Mouse (Mus musculus) gastrocnemius, adult 8-10 months (tissue): ENCODE data around the gene Pole4. TPM values are rescaled to one million over a fixed set of nuclear protein-coding genes. Genes with fewer than 3 reads are reported as not detected.

Source experiments
- DNase-seq, 2 experiments: peaks; one replicate each; pipeline ENCODE4 v3.0.0; 2022; ENCODE audit warnings: low spot score in 2 of 2
- total RNA-seq, 4 experiments: library from RNA; stranded (reverse); gene quantifications; 2 replicates each; pipeline ENCODE4 v1.2.4; 2022

Pole4 gene
- 10 to 100 TPM; 19.6 to 27.0 (median 20.2) TPM for total RNA-seq

DNA sequence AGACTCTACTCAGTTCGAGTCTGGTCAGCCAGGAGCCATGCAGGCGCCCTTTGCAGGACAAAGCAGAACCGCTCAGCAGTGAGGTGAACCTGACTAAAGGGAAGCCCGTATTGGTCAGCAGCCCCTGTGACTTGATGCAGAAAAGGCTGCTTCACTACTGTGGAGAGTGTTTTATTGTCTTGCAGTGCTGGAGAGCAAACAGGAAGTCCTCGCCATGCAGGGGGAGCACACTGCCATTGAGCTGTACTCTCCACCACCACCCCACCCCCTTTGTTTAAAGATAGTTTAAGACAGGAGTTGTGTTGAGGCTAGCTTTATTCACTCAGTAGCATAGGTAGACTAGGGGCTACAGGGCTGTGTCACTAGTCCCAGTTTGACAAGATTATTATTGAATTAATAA, at the start of gene Pole4:
Pole4 (minus strand) TSS at position 145 of the 400 bp plus-strand sequence.
- no peak for DNase-seq

DNA sequence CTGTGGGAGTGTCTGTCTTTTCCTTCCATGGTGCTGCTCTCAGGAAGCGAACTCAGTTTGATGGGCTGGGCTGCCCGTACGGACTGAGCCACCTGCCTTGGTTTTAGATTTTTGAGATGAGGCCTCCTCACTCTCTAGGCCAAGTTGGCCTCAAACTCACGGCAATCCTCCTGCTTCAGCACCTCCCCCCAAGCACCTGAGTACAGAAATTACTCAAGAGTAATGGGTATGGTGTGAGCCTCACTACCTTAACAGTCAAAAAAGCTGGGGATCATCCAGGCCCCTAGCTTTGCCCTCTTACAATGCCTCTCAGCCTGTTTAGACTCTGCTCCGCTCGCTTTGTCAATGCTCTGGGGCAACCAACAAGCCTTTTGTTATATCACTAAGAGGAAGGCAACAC, 49.6 kb upstream of the Pole4 start:
- no peak for DNase-seq

DNA sequence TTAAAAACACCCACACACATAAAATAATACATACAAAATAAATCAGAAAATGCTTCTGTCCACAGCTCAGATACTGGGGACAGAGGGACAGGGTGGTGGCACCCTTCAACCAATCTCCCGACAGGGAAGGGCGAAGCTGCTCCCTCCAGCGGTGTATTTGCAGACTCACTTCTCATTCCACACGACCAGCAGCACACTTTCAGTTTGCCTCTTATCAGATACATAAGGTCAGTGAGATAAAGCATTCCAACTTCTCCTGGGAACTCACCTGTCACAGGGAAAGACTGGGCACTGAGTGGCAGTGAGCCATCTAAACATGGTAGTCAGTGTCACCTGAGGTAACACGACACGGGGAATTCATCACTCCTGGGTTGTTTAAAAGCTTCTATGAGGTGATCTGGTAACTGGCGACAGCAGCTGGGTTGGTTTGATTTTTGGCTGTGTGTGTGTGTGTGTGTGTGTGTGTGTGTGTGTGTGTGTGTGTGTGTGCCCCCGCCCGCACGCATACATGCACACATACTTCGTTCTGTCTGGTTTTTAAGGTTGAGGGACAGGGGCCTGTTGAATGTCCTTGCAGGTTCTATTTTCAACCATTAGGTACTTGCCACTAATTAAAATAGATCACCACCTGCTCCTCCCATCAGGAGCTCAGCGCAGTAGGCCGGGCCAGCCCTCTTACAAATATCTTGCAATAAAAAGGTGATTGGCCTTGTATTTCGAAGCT, 48.6 kb upstream of the Pole4 start:
- no peak for DNase-seq

DNA sequence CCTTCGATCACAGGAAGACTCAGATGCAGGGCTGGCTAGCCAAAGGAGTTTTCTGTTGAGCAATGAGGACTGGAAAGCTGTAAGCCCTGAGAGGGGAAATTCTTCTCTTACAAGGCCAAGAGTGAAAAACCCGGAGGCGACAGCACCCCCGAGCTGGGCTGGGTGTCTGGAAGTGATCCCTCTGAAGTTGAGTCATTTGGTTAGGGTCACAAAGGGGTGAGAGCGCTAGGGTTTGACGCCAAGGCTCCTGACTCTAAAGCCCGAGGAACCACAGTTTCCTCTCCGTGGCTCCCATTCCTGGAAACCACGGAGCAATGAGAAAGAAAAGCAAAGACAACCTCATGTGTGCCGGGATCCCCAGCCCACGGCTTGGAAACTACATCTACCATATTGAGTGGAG, 47.9 kb upstream of the Pole4 start:
- DNase-seq = peak in 1 of 2 experiments; percentile 47

DNA sequence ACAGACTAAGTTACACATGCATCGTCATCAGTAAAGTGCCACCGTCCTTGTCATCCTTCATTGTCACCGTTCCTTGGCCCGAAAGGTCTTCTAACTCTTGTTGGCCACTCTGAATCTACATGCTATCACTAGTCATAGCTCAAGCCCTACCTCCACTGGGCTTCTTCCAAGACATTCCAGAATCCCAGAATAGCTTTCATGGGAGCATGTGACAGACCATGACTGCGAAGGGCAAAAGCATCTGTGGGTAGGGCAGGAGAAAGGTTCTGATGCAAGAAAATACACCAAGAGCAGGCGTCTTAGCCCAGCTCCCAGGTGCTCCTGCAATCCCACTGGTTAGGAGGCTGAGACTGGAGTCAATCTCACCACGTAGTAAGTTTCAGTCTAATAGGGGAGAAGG, 46.6 kb upstream of the Pole4 start:
- DNase-seq = peak; percentile 56 to 58

DNA sequence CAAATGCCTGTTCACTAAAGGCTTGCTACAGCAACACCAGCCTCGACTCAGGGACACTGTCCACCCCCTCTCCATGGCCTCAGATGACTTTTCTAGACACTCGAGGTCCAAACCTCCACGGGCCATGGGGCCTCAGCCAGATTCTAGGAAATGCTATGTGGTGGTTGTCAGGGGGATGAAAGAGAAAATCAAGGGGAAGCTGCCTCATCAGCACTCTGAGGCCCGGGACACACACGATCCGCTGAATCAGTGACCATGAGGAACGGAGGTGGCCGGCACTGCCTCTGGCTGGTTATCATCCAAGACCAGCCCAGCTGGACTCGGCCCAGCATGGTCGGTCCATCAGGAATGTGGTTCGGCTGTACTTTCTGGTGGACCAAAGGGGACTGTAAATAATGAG, 45.9 kb upstream of the Pole4 start:
- peak; percentile 65 to 70 for DNase-seq

DNA sequence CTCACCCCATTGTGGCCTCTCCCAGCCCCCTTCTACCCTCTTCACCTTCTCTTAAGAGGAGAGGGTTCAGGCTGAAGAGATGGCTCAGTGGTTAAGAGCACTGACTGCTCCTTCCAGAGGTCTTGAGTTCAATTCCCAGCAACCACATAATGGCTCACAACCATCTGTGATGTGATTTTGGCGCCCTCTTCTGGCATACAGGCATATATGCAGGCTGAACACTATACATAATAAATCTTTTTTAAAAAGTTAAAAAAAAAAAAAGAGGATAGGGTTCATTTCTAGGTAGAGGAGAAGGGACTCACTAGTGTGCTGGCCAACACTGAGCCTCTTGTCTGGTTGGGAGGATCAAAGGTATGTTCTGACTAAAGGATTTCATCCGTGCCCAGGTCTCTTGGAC, 44.9 kb upstream of the Pole4 start:
- no peak for DNase-seq

DNA sequence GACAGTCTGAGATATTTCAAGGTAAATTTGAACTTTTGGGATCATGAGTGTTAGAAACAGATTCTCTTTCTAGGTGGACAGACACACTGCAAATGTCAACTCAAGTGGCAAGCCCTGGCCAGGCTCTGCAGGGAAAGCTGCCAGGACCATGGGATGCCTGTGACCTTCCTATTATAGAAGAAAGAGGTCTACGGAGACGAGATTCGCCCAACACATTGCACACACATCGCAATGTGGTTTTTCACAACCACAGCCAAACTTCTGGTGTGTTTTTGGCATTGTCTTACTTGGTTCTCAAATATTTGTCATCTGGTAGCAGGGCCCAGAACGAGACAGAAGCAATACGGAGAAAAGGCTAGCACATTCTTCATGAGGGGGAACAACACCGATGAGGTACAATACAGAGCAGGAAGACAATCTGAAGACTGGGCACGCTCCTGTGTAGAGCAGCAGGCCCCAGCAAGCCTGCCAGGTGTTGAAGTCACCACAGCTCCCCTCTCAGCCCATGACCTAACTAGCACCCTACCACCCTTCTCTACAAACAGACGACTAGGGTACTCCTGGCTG, 43.0 kb upstream of the Pole4 start:
- peak in 1 of 2 experiments; percentile 69 for DNase-seq

DNA sequence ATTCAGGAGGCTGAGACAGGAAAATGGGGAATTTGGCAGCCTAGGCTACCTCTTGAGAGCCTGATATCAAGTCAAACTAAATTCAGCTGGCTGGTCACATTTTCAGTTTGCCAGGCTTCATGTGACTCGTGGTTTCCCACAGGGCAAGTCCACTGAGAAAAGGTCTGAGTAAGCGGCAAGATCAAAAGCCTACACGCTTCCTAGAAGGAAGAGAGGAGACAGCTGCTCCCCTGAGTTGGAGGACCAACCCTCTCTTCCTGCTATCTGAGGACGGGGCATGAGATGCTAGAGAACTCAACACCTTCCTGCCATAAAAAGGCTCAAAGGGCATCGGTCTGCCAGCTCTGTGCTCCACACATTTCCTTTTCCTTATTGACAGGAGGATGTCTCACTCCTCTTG, 41.9 kb upstream of the Pole4 start:
- no peak for DNase-seq

DNA sequence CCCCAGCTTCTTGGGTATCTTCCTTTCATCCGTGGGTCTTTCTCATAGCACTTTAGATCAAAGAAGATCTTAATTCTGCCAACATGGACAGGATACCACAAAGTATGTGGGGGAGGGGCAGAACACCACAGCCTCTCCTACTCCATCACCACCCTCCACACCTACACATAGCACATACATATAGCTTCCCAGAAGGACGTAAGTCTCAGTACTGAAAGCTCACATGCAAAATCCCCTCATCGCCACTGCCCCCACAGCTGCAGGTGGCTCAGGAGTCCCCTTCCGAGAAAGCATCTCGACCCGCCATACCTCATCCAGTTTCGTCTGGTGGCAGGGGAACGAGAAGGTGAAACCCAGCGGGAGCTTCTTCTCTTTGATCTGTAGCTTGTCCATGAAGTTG, 39.4 kb upstream of the Pole4 start:
- no peak for DNase-seq

DNA sequence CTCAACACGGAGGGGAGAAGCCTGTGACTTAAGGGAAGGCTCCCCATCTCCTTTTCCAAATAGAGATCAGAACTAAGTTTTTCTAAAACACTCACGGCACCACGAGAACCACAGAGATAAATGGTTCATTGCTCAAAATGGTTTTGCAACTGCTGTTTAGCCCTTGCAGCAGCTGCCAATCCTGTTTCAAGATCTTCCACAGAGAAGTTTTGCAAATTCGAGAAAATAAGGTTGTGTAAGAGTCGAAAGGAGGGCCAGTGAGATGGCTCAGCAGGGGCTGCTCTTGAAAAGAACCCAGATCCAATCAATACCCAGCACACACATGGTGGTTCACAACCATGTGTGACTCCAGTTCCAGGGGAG, 36.3 kb upstream of the Pole4 start:
- no peak for DNase-seq

DNA sequence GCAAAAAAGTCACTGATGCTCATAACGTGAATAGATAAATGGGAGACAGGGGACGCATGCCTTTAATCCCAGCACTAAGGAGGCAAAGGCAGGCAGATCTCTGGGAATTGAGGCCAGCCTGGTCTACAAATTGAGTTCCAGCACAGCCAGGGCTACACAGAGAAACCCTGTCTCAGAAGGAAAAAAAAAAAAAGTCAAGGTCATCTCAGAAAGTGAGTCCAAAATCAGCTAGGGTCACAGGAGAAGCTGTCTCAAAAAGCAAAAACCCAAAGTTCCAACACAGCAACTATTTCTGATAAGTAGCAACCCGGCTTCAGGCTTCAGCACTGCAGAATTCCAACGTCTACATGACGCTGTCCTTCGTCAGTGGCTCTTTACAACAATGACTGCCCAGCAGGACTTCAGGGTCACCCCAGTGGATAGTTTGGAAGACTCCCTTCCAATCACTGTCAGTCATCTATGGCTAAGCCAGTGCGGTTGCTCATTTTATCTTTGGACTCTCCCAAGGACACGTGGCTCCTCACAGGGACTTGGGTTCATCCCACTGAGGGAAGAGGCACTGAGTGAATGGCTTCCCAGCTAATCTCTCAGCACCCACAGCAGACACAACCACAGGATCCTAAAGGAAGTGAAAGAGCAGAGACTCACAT, 35.8 kb upstream of the Pole4 start:
- DNase-seq = no peak

DNA sequence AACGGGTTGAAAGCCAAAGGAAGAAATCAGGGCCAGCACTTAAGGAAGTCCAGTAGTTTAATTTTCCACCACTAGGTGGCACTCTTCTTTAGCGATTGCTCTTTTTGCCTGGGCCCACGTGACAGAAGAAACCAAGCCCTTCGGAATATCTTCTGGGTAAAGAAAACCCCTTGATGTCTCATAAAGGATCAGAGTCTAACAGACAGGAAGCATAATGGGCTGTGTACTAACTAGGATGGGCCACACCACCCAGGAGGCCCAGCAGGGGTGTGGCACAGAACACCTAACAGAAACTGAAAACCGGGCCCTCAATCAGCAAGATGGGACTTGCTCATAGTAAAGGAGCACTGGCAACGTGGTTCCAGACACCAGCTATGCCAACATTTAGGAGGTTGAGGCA, 35.1 kb upstream of the Pole4 start:
- DNase-seq = peak in 1 of 2 experiments; percentile 32

DNA sequence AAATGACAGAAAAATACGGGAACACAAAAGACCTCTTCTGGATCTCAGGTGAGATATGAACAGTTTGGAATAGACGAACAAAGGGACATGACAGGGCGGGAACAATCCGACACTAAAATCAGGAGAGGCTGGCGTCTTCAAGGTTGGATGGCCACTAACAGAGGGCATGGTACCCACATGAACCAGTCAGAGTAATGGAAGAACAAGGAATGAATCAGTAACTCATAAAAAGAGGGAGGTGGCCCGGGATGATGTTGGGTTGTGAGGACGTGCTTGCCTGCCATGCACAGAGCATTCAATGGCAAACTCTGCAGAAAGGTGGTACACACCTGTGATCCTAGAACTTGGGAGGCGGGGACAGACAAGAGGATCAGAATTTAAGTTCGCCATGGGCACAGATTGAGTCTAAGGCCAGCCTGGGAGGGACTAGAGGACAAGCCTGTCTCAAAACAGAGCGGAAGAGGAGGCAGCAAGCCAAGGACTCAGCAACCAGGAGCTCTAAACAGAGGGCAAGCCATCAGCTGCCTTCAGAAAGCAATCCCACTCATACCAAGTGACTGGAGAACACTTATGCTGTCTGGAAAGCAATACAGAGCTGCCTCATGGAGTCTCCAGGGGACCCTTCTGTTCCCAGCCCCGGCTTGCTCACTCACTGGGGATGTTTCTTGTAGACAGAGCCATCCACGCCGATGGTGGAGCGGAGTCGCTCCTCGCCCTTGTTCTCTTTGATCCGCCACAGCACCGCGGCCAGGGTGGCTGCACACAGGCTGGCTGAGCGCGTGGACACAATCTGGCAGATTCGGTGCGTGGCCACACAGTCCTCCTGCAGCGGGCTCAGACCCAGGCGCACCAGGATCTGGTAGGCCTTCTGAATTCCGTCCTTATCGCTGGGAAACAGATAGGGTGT, 32.7 kb upstream of the Pole4 start:
- no peak for DNase-seq

DNA sequence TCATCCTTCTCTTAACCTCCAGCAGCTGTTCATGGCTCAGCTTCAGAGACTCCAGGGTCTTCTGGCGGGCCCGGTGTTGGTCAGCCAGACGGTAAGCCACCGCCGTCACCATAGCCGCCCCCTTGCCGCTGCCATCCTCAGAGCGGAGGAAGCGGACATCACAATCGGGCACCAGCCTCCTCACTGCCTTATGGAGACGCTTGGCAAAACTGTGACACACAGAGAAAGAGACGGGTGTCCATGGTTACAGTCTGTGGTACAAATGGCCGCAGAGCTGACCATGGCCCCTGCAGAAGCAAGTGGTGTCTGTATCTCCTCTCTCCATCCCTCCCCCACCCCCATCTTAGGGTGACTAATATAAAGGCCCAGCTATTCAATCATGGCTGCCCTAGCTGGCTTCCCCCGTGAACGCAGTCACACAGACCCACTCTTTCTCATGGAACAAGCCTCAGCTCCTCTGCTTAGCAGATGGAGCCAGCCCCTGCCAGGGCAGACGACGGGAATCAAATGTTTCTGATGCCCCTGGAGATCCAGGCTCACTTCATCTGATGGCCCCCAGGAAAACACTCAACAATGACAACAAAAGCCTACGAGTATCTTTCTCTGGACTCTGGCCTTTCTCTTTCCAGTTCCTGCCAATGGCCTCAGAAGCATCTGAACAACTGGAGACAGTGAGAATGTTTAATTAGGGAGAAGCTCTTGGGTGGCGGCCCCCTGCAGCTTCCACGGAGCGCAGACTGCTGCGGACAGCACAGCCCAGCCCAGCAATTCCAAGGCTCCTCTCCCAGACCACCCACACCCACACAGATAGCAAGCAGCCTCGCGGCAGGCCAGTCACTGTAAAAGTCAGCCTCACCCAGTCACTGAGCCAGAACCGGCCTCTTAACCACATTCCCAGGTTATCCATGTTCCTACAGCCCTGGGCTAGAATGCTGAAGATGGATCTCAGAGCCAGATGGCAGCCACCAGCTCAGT, 31.7 kb upstream of the Pole4 start:
- no peak for DNase-seq

DNA sequence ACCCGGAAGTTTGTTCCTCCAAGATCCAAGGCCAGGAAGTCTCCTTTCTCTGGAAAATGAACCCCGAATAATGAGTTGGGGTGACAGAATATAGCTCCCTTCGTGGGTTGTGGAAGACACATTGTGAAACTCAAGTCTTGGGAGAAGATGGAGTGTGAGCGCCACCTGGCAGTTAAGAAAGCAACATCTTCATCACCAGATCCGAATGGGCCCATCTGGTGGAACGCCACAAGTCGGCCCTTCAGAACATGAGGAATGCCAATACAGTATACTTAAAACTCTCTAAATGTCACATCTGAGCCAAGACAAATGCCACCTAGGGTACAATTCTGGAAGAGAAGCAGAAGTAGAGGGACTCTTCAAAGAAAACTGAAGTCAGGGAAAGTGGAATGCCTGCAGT, 30.2 kb upstream of the Pole4 start:
- DNase-seq = no peak

DNA sequence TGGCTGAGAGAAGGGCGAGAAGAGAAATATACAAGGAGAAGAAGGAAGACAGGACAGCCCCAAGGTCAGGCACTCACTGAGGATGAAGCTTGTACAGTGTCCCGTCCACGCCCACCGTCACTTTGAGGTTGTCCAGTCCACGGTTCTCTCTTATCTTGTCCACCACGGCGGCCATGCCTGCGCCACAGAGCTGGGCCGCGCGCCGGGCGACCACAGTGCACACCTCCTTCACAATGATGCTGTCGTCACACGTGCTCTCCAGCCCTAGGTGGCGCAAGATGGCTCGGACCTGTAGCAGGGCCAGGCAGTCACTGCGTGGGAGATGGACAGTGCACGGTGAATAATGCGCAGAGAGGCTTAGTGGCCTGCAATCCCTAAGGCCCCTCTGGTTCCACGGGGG, 23.5 kb upstream of the Pole4 start:
- no peak for DNase-seq

DNA sequence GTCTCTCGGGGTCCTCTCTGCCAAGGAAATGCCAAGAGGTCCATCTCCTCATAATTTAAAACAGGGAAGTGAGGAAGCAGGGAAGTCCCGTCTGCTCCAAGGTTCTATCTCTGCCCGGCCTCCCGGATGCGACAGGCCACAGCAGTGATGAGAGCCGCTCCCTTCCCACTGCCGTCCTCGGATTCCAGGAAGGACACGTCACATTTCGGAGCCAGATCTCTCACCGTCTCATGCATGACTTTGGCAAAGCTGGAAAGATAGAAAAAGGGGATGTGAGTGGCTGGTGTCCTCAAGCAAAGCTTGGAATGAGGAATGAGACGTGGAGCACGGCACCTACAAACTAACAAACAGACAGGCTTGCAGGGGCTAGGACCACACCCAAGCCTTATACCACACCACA, 22.0 kb upstream of the Pole4 start:
- DNase-seq = no peak

DNA sequence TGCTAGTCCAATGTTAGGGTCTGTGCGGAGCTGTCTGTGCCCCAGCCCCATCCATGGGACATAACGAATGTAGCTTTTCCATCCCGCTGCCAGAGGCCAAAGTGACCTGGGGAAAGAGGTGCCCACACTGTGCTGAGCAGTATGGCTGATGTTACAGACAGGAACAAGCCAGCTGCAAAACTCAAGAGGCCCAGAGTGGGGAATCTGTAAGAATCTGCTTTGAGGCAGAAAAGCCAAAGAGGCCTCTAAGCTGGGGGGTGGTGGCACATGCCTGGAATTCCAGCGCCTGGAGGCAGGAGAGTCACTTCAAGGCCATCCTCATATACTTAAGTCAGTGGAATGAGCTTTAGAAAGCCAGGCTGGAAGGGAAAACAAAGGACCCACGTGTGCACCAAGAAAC, 18.2 kb upstream of the Pole4 start:
- no peak for DNase-seq

DNA sequence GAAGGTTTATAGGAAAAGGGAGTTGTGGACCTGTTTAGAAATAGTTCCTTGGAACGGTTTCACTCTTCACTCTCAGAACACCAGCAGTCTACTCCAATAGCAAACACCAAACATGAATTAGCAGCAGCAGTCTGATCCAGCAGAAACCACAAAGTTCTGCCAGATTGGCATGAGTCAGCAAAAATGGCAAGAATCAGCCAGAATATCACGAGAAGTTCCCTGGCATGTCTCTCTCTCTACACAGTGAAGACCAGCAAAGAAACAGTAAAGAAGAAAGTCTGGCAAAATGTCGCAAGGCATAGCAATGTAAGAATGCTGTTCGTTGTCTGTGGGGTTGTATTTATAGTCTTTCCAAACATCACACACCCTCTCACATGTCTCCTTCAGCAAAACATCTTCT, 11.0 kb upstream of the Pole4 start:
- no peak for DNase-seq

DNA sequence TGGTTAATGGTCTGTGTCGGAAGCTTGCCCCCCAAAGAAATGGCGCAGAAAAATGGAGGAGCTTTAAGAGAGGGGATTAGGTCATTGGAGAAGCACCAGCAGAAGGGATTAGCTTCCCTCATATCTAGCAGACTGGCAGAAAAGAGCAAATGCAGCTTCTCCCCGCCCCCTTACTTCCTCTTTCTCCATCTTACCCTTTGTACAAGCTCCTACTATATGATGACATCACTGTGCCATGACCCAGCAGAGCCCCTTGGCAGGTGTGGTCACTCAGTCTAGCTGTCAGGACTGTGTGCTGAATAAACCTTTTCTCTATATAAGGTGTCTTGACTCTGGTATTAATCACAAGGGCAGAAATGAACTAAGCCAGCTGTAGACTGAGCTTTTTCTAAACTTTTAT, 10.5 kb upstream of the Pole4 start:
- no peak for DNase-seq
